15 mouse cellular contexts compared by ENCODE assay signal in the genomic region with DNA sequence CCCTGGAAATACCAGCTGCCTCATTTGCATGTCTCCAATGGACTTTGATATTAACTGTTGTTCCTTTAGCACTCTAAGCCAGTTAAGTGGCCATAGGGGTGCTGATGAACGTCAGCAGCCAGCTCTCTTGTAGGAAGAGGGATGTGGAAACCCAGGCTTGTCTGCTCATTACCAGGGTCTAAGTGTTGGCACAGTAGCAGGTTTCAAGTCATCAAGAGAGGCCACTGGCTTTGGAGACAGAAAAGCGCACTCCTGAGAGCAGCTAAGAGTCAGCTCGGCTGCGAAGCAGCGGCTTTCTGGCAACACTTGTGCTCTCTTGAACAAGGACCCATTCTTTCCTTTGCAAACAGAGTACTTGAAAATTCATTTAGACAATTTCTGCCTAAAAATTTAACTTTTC.
A peak's percentile ranks its signal among the peaks of the same experiment; 100 is the strongest.
DNase-seq lines count a peak whose midpoint lies in the region; ATAC-seq and TF ChIP-seq lines count a peak whose summit lies in the region.
"Had no signal": no experiment of that assay in that cellular context is flagged by ENCODE, and none has a peak within 500 bp of the region (broad histone marks: within the 10 kb centered on the region; RNA-seq: fewer than 3 reads in every experiment).

No protein-coding gene starts in this region.

- no peak overlapping the region for H3K9ac ChIP-seq in heart, embryonic 11.5 days (ENCODE audit: low read depth, low read length)
- H3K9ac ChIP-seq in midbrain, postnatal 0 days (replicated peaks; ENCODE audit: low read length, poor library complexity, severe bottlenecking), result no peak overlapping the region
- no peak overlapping the region for H3K9ac ChIP-seq in midbrain, embryonic 14.5 days (replicated peaks; ENCODE audit: low read length)
- H3K9ac ChIP-seq in limb, embryonic 15.5 days, result no peak overlapping the region
- H3K9ac ChIP-seq: stomach, embryonic 15.5 days had no signal

- H3K9me3 ChIP-seq in heart, embryonic 11.5 days (replicated peaks; ENCODE audit: control insufficient read depth, low read length), result no peaks in the 10 kb centered on the region
- H3K9me3 ChIP-seq in midbrain, postnatal 0 days (ENCODE audit: low read length), result no peaks in the 10 kb centered on the region
- H3K9me3 ChIP-seq in midbrain, embryonic 14.5 days (ENCODE audit: control insufficient read depth, low read length), result no peaks in the 10 kb centered on the region
- H3K9me3 ChIP-seq in limb, embryonic 15.5 days, result no peaks in the 10 kb centered on the region
- H3K9me3 ChIP-seq: stomach, embryonic 15.5 days had no signal

- WGBS in heart, embryonic 11.5 days (ENCODE audit: insufficient replicate concordance), result 43% methylated on average over 5 of the region's 5 CpGs
- 63% methylated on average over 5 of the region's 5 CpGs for WGBS in midbrain, postnatal 0 days
- 77% methylated on average over 5 of the region's 5 CpGs for WGBS in midbrain, embryonic 14.5 days
- WGBS in limb, embryonic 15.5 days, result 43% methylated on average over 5 of the region's 5 CpGs

- no peaks in the 10 kb centered on the region for H3K27me3 ChIP-seq in heart, embryonic 11.5 days (ENCODE audit: control insufficient read depth, insufficient read depth, low read length)
- H3K27me3 ChIP-seq in midbrain, postnatal 0 days (ENCODE audit: insufficient read depth, low read length), result no peaks in the 10 kb centered on the region
- no peaks in the 10 kb centered on the region for H3K27me3 ChIP-seq in midbrain, embryonic 14.5 days (ENCODE audit: control insufficient read depth, insufficient read depth, low read length)
- H3K27me3 ChIP-seq in limb, embryonic 15.5 days, result no peaks in the 10 kb centered on the region
- H3K27me3 ChIP-seq: stomach, embryonic 15.5 days had no signal

- no peaks in the 10 kb centered on the region for H3K36me3 ChIP-seq in heart, embryonic 11.5 days (ENCODE audit: control insufficient read depth, insufficient read depth, low read length)
- no peaks in the 10 kb centered on the region for H3K36me3 ChIP-seq in midbrain, postnatal 0 days (ENCODE audit: insufficient read depth, low read length)
- H3K36me3 ChIP-seq in midbrain, embryonic 14.5 days (ENCODE audit: control insufficient read depth, insufficient read depth, low read length), result no peaks in the 10 kb centered on the region
- H3K36me3 ChIP-seq in limb, embryonic 15.5 days, result no peaks in the 10 kb centered on the region
- H3K36me3 ChIP-seq: stomach, embryonic 15.5 days had no signal

- no peak for DNase-seq in heart, adult 8-10 months (ENCODE audit: low spot score)
- peak; percentile 58 for DNase-seq in midbrain, postnatal 0 days (ENCODE audit: low spot score)
- DNase-seq in midbrain, embryonic 14.5 days, result no peak
- no peak for DNase-seq in kidney, postnatal 14 days
- DNase-seq in ovary, postnatal 10 days (ENCODE audit: low spot score), result no peak
- no peak for DNase-seq in layer of hippocampus, adult 9-10 months (ENCODE audit: low spot score)
- DNase-seq: cerebellum, adult 11-12 months; gastrocnemius, postnatal 10 days; layer of hippocampus, postnatal 36 days; thymus, postnatal 36 days had no signal

- peaks cover 11% of the 10 kb centered on the region for H3K4me1 ChIP-seq in heart, embryonic 11.5 days (ENCODE audit: control insufficient read depth, insufficient read depth, low read length)
- H3K4me1 ChIP-seq in midbrain, postnatal 0 days (ENCODE audit: insufficient read depth, low read length), result 0 out of 2 replicates have a peak, but pooled peaks cover 3% of the 10 kb centered on the region
- H3K4me1 ChIP-seq in midbrain, embryonic 14.5 days (ENCODE audit: control insufficient read depth, insufficient read depth, low read length), result peaks cover 8% of the 10 kb centered on the region; the same call in 1 of the 2 replicates
- H3K4me1 ChIP-seq in limb, embryonic 15.5 days, result peaks cover 87% of the 10 kb centered on the region

- no peak overlapping the region for H3K4me2 ChIP-seq in heart, embryonic 11.5 days
- H3K4me2 ChIP-seq in midbrain, postnatal 0 days (ENCODE audit: low read depth, low read length, poor library complexity, severe bottlenecking), result no peak overlapping the region
- no peak overlapping the region for H3K4me2 ChIP-seq in midbrain, embryonic 14.5 days (ENCODE audit: low read length)
- H3K4me2 ChIP-seq in limb, embryonic 15.5 days, result no peak overlapping the region
- H3K4me2 ChIP-seq: liver, embryonic 11.5 days; stomach, embryonic 15.5 days had no signal

- H3K4me3 ChIP-seq in heart, embryonic 11.5 days (ENCODE audit: low read depth, low read length), result no peak overlapping the region
- no peak overlapping the region for H3K4me3 ChIP-seq in midbrain, postnatal 0 days (ENCODE audit: low read depth, low read length)
- H3K4me3 ChIP-seq in midbrain, embryonic 14.5 days (replicated peaks; ENCODE audit: low read depth, low read length), result no peak overlapping the region
- no peak overlapping the region for H3K4me3 ChIP-seq in limb, embryonic 15.5 days
- H3K4me3 ChIP-seq: stomach, embryonic 15.5 days had no signal

- ATAC-seq in heart, embryonic 11.5 days (replicated peaks; ENCODE audit: insufficient number of reproducible peaks, low FRiP score, low TSS enrichment), result no peak
- no peak for ATAC-seq in midbrain, postnatal 0 days (ENCODE audit: low FRiP score)
- no peak for ATAC-seq in midbrain, embryonic 14.5 days (ENCODE audit: low FRiP score, low TSS enrichment)
- no peak for ATAC-seq in limb, embryonic 15.5 days (ENCODE audit: insufficient number of reproducible peaks, low FRiP score, low TSS enrichment, low read depth)

- H3K27ac ChIP-seq in heart, embryonic 11.5 days (ENCODE audit: low read depth, low read length), result peak overlapping the region; percentile 4; the same call in 1 of the 2 replicates
- H3K27ac ChIP-seq in midbrain, postnatal 0 days (ENCODE audit: low read depth, low read length), result no peak overlapping the region
- no peak overlapping the region for H3K27ac ChIP-seq in midbrain, embryonic 14.5 days (replicated peaks; ENCODE audit: low read depth, low read length)
- H3K27ac ChIP-seq in limb, embryonic 15.5 days, result peak overlapping the region; percentile 29; the same call in 1 of the 2 replicates
- H3K27ac ChIP-seq: kidney, postnatal 0 days; stomach, embryonic 15.5 days had no signal

- no peak for TF ChIP-seq CTCF in midbrain, postnatal 0 days (IDR thresholded peaks at IDR 0.05)

Comparison
In these comparisons a context has a peak if more than half of its experiments do, and no peak if none do; other contexts are left out.
1. H3K27ac ChIP-seq: peak in heart, embryonic 11.5 days (single experiment) and limb, embryonic 15.5 days (single experiment); none in midbrain, postnatal 0 days (single experiment) and midbrain, embryonic 14.5 days (single experiment).